Mouse (Mus musculus) liver, postnatal 0 days (tissue): ENCODE measurements around the gene Wdr18.

Experiments used
- CTCF ChIP-seq: sonication (generic); IDR thresholded peaks from 2 replicates; pipeline ENCODE4 v1.5.1; 2016; ENCODE audit warnings: antibody characterized with exemption, low read depth
- EP300 ChIP-seq: IDR thresholded peaks from 2 replicates; pipeline ENCODE4 v1.6.1; 2016; ENCODE audit warnings: antibody characterized with exemption, low read depth, mild to moderate bottlenecking

DNA sequence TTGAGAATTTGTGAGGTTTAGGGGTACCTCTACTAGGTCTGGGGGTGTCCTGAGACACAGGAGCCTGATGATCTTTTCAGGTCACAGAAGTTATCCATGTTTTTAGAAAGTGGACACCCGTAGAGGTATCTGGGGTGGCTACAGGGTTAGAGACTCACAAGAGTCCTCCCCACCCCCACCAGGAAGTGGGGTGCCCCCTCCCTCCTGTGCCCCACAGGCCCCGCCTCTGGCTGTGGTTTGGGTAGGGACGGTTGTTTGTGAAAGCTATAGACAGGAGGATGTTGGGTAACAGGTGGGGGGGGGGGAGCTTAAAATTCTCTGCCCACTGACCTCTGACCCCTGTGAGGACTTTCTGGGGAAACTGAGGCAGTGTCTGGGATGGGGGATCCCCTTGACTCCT is 57.4 kb downstream of the Wdr18 start:
- TF ChIP-seq EP300: no peak
- TF ChIP-seq CTCF: no peak
